Mouse (Mus musculus) splenic B cell, adult 2 months (primary cell): ENCODE measurements around the gene Ripk3.

ENCODE experiments used
- DNase-seq: peaks from one replicate; pipeline ENCODE4 v3.0.0-alpha.2; 2011; ENCODE audit warnings: low read depth, low spot score
- H3K27me3 ChIP-seq: 2 replicates; pipeline ENCODE4 v1.6.1; 2012; ENCODE audit warnings: mild to moderate bottlenecking, low read length, moderate library complexity, mixed read lengths; ENCODE audit not compliant: control insufficient read depth, poor library complexity, insufficient read depth, severe bottlenecking
- H3K36me3 ChIP-seq: 2 replicates; pipeline ENCODE4 v1.6.1; 2012; ENCODE audit warnings: mild to moderate bottlenecking, low read length, moderate library complexity, mixed read lengths; ENCODE audit not compliant: control insufficient read depth, poor library complexity, insufficient read depth, severe bottlenecking

Gene Ripk3

DNA sequence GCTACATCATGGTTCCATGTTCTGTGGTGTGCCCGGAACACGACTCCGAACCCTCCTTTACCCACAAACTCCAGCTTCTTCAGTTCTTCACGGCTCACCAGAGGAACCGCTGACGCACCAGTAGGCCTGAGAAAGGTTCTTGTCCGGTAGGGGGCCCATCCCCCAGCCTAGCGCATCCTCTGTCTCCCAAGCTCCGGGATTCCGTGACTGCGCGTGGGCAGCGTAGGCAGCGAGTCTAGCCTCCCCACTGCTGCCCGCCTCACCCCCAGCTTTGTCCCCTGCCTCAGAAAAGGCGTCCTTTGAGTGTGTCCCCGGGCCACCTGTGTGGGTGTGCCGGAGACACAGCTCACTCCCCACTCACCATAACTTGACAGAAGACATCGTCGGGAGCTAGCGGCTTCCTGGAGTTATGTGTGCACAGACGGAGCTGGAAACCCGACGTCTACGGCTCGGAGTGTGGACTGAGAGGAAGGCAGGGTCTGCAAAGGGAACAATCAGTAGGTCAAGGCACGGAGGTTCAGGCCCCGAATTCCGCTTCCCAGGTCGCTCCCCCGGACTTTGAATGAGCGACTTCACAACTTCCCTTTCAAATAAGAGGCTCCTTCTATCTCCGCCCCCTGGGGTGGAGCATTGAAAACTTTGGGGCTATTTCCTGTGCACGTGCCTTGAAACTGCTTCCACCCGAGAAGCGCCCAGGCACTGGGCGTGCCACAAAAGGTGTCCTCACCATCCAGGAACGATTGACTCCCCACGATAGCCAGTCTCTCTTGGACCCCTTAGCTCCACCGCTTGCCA lies at the start of gene Ripk3:
TSS of gene Ripk3 (minus strand) at position 610 of the 795 bp plus-strand sequence.
- no peaks in the 10 kb centered on the region for H3K27me3 ChIP-seq
- peak; percentile 78 for DNase-seq
- H3K36me3 ChIP-seq: no peaks in the 10 kb centered on the region

GRCm38 (mm10) chr14:55838312-55838711 lies 49.6 kb upstream of the Ripk3 start:
- H3K27me3 ChIP-seq: no peaks in the 10 kb centered on the region
- no peak for DNase-seq
- no peaks in the 10 kb centered on the region for H3K36me3 ChIP-seq

DNA sequence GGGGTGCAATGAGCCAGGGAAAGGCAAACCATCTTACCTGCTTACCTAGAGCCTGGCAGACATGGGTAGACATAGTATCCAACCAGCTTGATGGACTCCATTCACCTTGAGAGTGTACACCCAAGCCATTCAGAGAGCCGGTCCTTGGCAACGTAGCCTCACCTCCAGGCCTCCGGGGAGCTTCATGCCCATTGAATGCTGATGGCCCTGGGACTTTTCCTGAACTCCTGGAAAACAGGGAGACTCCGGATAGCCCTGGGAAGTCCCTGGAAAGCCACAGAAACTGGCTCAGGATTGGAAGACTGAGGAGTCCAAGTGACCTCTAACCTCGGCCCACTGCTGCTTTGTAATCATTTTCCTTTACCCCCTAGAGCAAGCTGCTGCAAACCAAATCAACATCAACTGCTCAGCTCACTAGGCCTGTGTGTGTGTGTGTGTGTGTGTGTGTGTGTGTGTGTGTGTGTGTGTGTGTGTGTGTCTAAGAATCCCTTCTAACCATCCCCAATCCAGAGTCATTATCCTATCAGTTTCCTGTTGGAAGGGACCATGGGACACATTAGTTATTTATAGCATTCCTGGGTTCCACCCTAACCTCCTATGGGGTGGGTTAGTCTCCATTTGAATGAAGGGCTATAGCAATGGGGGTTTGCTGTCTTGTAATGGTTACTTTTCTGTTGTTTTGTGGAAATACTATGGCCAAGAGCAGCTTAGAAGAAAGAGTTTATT lies 46.3 kb upstream of the Ripk3 start:
- Histone ChIP-seq H3K36me3 (no peaks in the 10 kb centered on the region), H3K27me3 (no peaks in the 10 kb centered on the region)
- no peak for DNase-seq

GRCm38 (mm10) chr14:55833126-55833525 lies 44.5 kb upstream of the Ripk3 start:
- H3K36me3 ChIP-seq: no peaks in the 10 kb centered on the region
- no peak for DNase-seq
- no peaks in the 10 kb centered on the region for H3K27me3 ChIP-seq

- no peaks in the 10 kb centered on the region for H3K36me3 ChIP-seq
- DNase-seq: no peak
- H3K27me3 ChIP-seq: no peaks in the 10 kb centered on the region
These were observed 41.7 kb upstream of the Ripk3 start for GRCm38 (mm10) chr14:55830331-55830730.

- no peak for DNase-seq
- Histone ChIP-seq H3K27me3 (no peaks in the 10 kb centered on the region), H3K36me3 (no peaks in the 10 kb centered on the region)
These were observed 41.2 kb upstream of the Ripk3 start for GRCm38 (mm10) chr14:55829854-55830253.

DNA sequence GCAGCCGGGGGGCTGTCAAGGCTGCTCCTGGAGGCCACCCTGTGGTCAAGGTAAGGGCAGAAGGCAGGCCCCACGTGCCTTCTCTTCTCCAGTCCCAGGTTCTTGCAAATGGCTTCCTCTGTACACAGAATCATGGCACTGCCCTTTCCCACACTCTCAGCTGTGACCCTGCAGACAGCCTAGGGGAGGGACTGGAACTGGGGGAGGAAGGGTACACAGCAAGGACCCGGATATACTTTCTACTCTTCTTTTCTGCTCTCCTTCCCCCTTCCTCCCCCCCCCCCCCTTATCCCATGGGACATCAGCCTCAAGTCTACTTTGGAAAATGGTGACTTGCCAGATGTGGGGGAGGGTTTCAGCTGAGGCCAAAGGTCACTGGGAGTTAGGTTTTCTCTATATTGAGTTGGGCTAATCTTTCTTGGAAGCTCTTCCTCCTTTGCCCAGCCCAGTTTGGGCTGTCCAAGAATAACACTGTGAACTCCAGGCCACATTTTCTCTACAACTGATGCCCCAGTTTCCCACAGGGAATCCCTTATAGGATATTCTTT lies 40.1 kb upstream of the Ripk3 start:
- no peak for DNase-seq
- Histone ChIP-seq H3K36me3 (no peaks in the 10 kb centered on the region), H3K27me3 (no peaks in the 10 kb centered on the region; the same call in none of the 2 replicates)

DNA sequence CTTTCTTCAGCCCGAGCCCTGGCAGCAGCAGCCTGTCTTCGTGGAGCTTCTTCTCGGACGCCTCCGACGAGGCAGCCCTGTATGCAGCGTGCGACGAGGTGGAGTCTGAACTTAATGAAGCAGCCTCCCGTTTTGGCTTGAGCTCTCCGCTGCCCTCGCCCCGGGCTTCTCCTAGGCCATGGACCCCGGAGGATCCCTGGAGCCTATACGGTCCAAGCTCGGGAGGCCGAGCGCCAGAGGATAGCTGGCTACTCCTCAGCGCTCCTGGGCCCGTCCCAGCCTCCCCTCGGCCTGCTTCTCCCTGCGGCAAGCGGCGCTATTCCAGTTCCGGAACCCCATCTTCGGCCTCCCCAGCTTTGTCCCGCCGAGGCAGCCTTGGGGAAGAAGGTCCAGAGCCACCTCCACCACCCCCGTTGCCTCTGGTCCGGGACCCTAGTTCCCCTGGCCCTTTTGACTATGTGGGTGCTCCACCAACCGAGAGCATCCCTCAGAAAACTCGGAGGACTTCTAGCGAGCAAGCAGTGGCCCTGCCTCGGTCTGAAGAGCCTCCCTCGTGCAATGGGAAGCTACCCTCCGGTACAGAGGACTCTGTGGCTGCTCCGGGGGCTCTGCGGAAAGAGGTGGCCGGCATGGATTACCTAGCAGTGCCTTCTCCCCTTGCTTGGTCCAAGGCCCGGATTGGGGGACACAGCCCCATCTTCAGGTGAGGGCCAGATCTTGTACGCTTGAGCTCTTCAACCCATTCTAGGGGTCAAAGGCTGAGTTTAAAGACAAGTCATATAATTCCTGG lies 38.1 kb upstream of the Ripk3 start:
- no peak for DNase-seq
- H3K27me3 ChIP-seq: no peaks in the 10 kb centered on the region; the same call in none of the 2 replicates
- no peaks in the 10 kb centered on the region for H3K36me3 ChIP-seq

- Histone ChIP-seq H3K27me3 (no peaks in the 10 kb centered on the region; the same call in none of the 2 replicates), H3K36me3 (no peaks in the 10 kb centered on the region)
- no peak for DNase-seq
These were observed 37.5 kb upstream of the Ripk3 start for GRCm38 (mm10) chr14:55826142-55826541.

- DNase-seq: no peak
- H3K27me3 ChIP-seq: no peaks in the 10 kb centered on the region; the same call in none of the 2 replicates
- no peaks in the 10 kb centered on the region for H3K36me3 ChIP-seq
These were observed 36.8 kb upstream of the Ripk3 start for GRCm38 (mm10) chr14:55825216-55826051.

- no peaks in the 10 kb centered on the region; the same call in none of the 2 replicates for H3K27me3 ChIP-seq
- H3K36me3 ChIP-seq: no peaks in the 10 kb centered on the region
- no peak for DNase-seq
These were observed 36.0 kb upstream of the Ripk3 start for GRCm38 (mm10) chr14:55824481-55825215.

DNA sequence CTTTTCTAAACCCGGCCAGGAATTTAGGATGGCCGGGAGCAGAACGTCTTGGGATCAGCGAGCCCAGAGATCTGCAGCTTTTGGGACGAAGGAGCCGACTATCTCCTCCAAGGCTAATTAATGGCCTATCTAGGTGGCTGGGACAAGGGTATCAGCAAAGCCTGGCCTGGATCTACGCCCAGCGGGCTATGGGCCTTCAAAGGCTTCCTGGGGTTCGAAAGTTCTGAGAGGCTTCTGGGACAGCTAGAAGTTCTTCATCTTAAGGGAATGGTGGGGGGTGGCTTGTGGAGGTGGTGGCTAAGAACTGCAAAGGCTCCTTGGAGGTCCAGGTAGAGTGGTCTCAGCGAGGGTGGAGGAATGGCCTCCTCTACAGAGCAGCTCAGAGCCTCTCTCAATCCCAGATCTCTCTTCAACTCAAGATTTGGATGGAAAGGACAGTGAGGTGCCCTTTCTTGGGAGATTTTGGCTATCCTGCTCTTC lies 35.4 kb upstream of the Ripk3 start:
- DNase-seq: no peak
- no peaks in the 10 kb centered on the region for H3K36me3 ChIP-seq
- H3K27me3 ChIP-seq: no peaks in the 10 kb centered on the region; the same call in none of the 2 replicates
